ENCODE assay signal across 8 mouse cellular contexts in genomic region chr1:132377055-132377365, GRCm38 (mm10). TPM values are rescaled to one million over a fixed set of nuclear protein-coding genes. Genes with fewer than 3 reads are reported as not detected.
DNase-seq lines count a peak whose midpoint lies in the region; ATAC-seq and TF ChIP-seq lines count a peak whose summit lies in the region.

No protein-coding gene starts in this region.

- no peak overlapping the region for H3K4me2 ChIP-seq in limb, embryonic 15.5 days
- no peak overlapping the region for H3K4me2 ChIP-seq in neural tube, embryonic 14.5 days (ENCODE audit: low read depth, low read length)

- TF ChIP-seq POLR2A in cerebellum, adult 2 months (IDR thresholded peaks at IDR 0.05; ENCODE audit: borderline replicate concordance, insufficient read depth, low read length): no peak

- H3K27ac ChIP-seq in cerebellum, adult 2 months (ENCODE audit: insufficient read depth, low read length): peak overlapping the region; percentile 20; the same call in 1 of the 2 replicates
- H3K27ac ChIP-seq in left cerebral cortex, adult 2 months: peak overlapping the region; percentile 64; the same call in 1 of the 2 replicates
- H3K27ac ChIP-seq in limb, embryonic 15.5 days: peak overlapping the region; percentile 40; the same call in 1 of the 2 replicates
- 0 out of 2 replicates have a peak overlapping the region, but pooled peaks have one; percentile 44 for H3K27ac ChIP-seq in neural tube, embryonic 14.5 days (ENCODE audit: low read depth, low read length)

- H3K9me3 ChIP-seq in limb, embryonic 15.5 days: no peaks in the 10 kb centered on the region
- H3K9me3 ChIP-seq in neural tube, embryonic 14.5 days (ENCODE audit: control insufficient read depth, low read length): no peaks in the 10 kb centered on the region

- no peak for ATAC-seq in limb, embryonic 15.5 days (ENCODE audit: insufficient number of reproducible peaks, low FRiP score, low TSS enrichment, low read depth)
- ATAC-seq in neural tube, embryonic 14.5 days (ENCODE audit: low read depth): no peak

- no peak for DNase-seq in cerebellum, adult 2 months
- no peak for DNase-seq in cerebellum, adult 9-10 months
- DNase-seq in left cerebral cortex, adult 2 months (ENCODE audit: extremely low spot score in 1 of 2, low spot score in 2 of 2): no peak
- no peak for DNase-seq in left cerebral cortex, postnatal 25 days (ENCODE audit: low spot score in 2 of 2)
- DNase-seq in left cerebral cortex, postnatal 4 days: no peak
- DNase-seq in urinary bladder, postnatal 25 days (ENCODE audit: low spot score): no peak

- no peaks in the 10 kb centered on the region for H3K27me3 ChIP-seq in cerebellum, adult 2 months (ENCODE audit: control insufficient read depth, insufficient read depth, low read length)
- H3K27me3 ChIP-seq in limb, embryonic 15.5 days: no peaks in the 10 kb centered on the region
- H3K27me3 ChIP-seq in neural tube, embryonic 14.5 days (ENCODE audit: control insufficient read depth, insufficient read depth, low read length): no peaks in the 10 kb centered on the region

- H3K36me3 ChIP-seq in limb, embryonic 15.5 days: peaks cover 24% of the 10 kb centered on the region
- H3K36me3 ChIP-seq in neural tube, embryonic 14.5 days (ENCODE audit: control insufficient read depth, insufficient read depth, low read length): no peaks in the 10 kb centered on the region; the same call in 1 of the 2 replicates

- no peak overlapping the region for H3K9ac ChIP-seq in limb, embryonic 15.5 days
- no peak overlapping the region for H3K9ac ChIP-seq in neural tube, embryonic 14.5 days (replicated peaks; ENCODE audit: low read depth, low read length)

- intact Hi-C loops in left cerebral cortex, adult 2 months (cut with DNase I): loop anchor here (2.0 kb wide), 1 partner anchor 14 kb away; the partner anchor contains the start of gene Tmcc2
- intact Hi-C loops in left cerebral cortex, postnatal 25 days (cut with DNase I): no loop called here
- intact Hi-C loops in left cerebral cortex, postnatal 4 days (cut with DNase I): no loop called here

- 29% methylated on average over 7 of the region's 7 CpGs for WGBS in cerebellum, adult 2 months
- 56% methylated on average over 7 of the region's 7 CpGs for WGBS in limb, embryonic 15.5 days
- WGBS in neural tube, embryonic 14.5 days: 68% methylated on average over 7 of the region's 7 CpGs

- TF ChIP-seq CTCF in cerebellum, adult 2 months (IDR thresholded peaks at IDR 0.05; ENCODE audit: borderline replicate concordance, insufficient read depth, low read depth, low read length): no peak
- TF ChIP-seq CTCF in left cerebral cortex, adult 2 months (IDR thresholded peaks at IDR 0.05): no peak

- H3K4me1 ChIP-seq in cerebellum, adult 2 months (ENCODE audit: control insufficient read depth, insufficient read depth, low read length): peaks cover 57% of the 10 kb centered on the region
- H3K4me1 ChIP-seq in limb, embryonic 15.5 days: peaks cover 50% of the 10 kb centered on the region
- peaks cover 36% of the 10 kb centered on the region for H3K4me1 ChIP-seq in neural tube, embryonic 14.5 days (ENCODE audit: control insufficient read depth, insufficient read depth, low read length)

- no peak overlapping the region for H3K4me3 ChIP-seq in cerebellum, adult 2 months (replicated peaks; ENCODE audit: insufficient read depth, low read depth, low read length)
- no peak overlapping the region for H3K4me3 ChIP-seq in left cerebral cortex, adult 2 months
- H3K4me3 ChIP-seq in limb, embryonic 15.5 days: no peak overlapping the region
- H3K4me3 ChIP-seq in neural tube, embryonic 14.5 days (ENCODE audit: low read depth, low read length): no peak overlapping the region

RNA-seq across cellular contexts. Expression of gene Tmcc2, which starts 14.1 kb away (rescaled TPM):
- polyA plus RNA-seq in cerebellum, adult 2 months (2012; rRNA removed): 150 and 157 TPM in 2 replicates
- total RNA-seq in left cerebral cortex, adult 2 months (2021): 100 to 1,000 TPM; 178 to 192 TPM
- 100 to 1,000 TPM; 158 to 162 TPM for total RNA-seq in left cerebral cortex, postnatal 25 days (2021)
- polyA plus RNA-seq in limb, embryonic 15.5 days (2015; fragmentation: Nextera tagmentation; extraction: Ambion mirVana): 7.3 and 9.9 TPM in 2 replicates
- 20.7 and 29.9 TPM in 2 replicates for polyA plus RNA-seq in neural tube, embryonic 14.5 days (2014; fragmentation: Nextera tagmentation; extraction: Ambion mirVana)
- total RNA-seq in left cerebral cortex, postnatal 4 days (2021): 100 to 1,000 TPM; 128 to 133 TPM

RNA-seq across cellular contexts. Expression of gene Dstyk, which starts 40.3 kb away (rescaled TPM):
- polyA plus RNA-seq in cerebellum, adult 2 months (2012; rRNA removed): 32.6 and 36.5 TPM in 2 replicates
- total RNA-seq in left cerebral cortex, adult 2 months (2021): 10 to 100 TPM; 44.9 to 45.5 TPM
- total RNA-seq in left cerebral cortex, postnatal 25 days (2021): 10 to 100 TPM; 40.3 to 43.2 TPM
- 13.7 and 16.5 TPM in 2 replicates for polyA plus RNA-seq in limb, embryonic 15.5 days (2015; fragmentation: Nextera tagmentation; extraction: Ambion mirVana)
- polyA plus RNA-seq in neural tube, embryonic 14.5 days (2014; fragmentation: Nextera tagmentation; extraction: Ambion mirVana): 9.5 and 12.7 TPM in 2 replicates
- 10 to 100 TPM; 22.0 to 23.9 TPM for total RNA-seq in left cerebral cortex, postnatal 4 days (2021)
